Mouse (Mus musculus) brain, adult 10 weeks (tissue): ENCODE data around the gene Lypd9. TPM values are rescaled to one million over a fixed set of nuclear protein-coding genes. Genes with fewer than 3 reads are reported as not detected.

ENCODE experiments used
- polyA plus RNA-seq: library from polyadenylated mRNA; stranded (reverse); fragments of 350-450 nt; fragmentation: Illumina TruSeq; extraction: RNeasy Lipid Tissue Mini Kit (QIAGEN cat#74804); gene quantifications from one replicate; pipeline ENCODE4 v1.2.3, GENCODE M21; 2015; ENCODE audit warnings: low read depth, low replicate concordance

Lypd9 gene
- polyA plus RNA-seq: not detected

DNA sequence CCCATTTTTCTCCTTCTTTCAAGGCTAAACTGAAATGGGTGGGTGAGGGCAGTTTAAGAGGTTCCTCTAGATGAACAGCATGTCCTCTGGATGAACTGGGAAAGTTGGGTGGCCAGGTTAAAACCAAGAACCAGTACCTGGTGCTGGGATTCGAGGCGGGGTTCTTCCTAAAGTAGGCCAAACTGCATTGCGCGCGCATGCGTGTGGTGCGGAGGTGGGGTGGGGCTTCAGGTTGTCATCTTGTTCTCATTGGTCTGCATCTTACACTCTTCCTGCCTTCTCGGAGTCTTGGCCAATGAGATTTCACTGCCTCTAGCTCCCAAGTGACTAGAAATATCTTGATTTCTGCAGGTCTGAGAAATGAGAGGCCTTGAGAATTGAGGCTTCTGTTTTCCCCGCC is at the start of gene Lypd9:
Gene Lypd9, minus strand, starts transcription at position 165 of the 400 bp plus-strand sequence.

DNA sequence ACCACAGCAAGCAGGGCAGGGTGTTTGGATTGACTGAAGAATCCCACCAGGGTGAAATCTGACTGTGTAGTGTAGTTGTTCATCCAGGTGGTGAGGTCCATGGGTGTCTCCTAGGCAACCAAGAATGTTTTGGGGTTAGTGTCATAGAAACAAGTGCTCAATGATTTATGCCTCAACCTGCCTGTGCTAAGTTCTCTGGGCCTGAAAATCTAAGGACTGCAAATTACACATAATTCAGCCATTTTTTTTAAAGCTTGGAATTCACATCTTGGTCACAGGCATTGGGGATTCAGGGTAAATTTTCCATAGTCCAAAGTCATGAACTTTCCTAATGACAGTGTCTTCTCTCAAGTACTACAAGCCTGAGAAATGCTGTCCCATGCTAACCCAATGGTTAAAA is 49.7 kb upstream of the Lypd9 start, which contains the start of gene Olfr331:
Gene Olfr331, minus strand, starts transcription at position 101 of the 400 bp plus-strand sequence.

DNA sequence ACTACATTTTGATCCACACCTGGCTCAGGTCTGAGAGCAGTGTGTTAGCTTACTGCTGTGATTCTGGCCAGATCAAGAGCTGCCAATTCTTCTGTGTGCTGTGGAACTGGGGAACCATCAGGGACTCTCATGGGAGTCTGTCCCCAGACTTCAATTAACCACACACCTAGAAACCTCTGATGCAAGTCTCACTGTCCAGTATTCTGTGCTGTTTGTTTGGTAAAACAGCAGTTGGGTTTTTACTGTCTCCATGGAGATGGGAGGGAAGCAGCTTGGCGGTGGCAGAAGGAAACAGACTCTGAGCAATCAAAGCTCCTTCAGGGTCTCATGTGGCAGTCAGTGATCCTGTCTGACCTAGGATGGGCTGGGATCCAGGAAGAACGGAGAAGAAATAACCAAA is 39.7 kb upstream of the Lypd9 start, which contains the start of gene Olfr332:
Gene Olfr332, minus strand, starts transcription at position 101 of the 400 bp plus-strand sequence.

DNA sequence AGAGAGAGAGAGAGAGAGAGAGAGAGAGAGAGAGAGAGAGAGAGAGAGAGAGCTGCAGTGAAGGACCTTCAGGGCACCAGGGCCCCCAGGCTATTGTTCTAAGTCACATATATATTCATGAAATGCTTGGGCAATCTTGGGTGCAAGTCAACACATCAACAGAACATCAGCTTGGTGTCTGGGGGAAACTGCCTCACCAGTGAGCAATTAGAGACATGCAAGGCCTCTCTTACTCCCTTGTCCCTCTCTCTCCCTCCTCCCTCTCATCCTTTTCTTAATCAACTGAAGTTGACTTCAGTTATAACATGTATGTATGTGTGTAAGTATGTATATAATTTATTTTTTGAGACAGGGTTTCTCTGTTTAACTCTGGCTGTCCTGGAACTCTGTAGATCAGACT is 9.4 kb upstream of the Lypd9 start, which contains the start of gene Olfr30:
Gene Olfr30, minus strand, starts transcription at position 101 of the 400 bp plus-strand sequence.

DNA sequence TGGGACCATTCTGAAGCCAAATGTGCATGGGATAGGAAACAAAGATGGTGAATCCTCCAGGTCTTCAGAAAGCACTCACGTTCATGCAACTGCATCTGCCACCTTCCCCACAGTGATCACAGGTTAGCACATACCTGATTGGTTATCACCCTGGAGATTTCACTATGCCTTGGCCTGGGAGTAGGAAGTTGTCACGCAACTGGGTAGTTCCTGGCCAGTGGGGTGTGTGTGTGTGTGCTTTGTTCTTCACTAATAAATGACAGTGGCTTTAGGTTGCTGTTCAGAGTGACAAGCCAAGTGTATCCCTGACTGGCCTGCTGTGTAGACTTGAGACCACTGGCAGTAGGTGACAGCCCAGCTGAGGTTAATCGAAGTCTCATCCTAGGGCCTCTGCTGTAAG is 20.5 kb downstream of the Lypd9 start, which contains the start of gene Gm12253:
Gene Gm12253, plus strand, starts transcription at position 301 of the 400 bp plus-strand sequence.

DNA sequence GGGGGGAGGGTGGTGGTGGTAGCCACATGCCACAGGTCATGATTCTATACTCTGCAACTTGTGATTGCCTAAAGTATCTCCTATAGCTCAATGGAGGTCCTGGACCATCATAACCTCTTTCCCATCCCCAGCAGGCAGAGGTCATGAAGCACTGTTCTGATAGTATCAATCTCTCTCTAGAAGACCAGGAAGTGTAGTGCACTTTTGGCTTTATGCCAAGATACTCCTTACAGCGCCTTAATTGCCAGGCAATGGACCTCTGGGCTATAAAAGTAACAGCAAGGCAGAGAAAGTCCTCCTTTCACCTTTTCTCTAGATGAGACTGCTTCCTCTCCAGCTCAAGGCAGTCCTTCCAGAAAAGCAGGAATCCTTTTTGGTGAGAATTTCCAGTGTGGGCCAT is 31.9 kb downstream of the Lypd9 start, which contains the start of gene 1810065E05Rik:
Gene 1810065E05Rik, plus strand, starts transcription at position 297 of the 400 bp plus-strand sequence.

Other genes starting within 250 kb of the Lypd9 start
- not detected for gene 4930438A08Rik, start 178.1 kb downstream of the Lypd9 start, polyA plus RNA-seq
- 26.8 TPM for gene Zfp692, start 145.9 kb downstream of the Lypd9 start, polyA plus RNA-seq
- 35.8 TPM for gene Zfp672, start 122.6 kb downstream of the Lypd9 start, polyA plus RNA-seq
- gene Sh3bp5l, start 122.2 kb downstream of the Lypd9 start, polyA plus RNA-seq: 37.3 TPM
- not detected for gene Lypd8, start 73.9 kb downstream of the Lypd9 start, polyA plus RNA-seq
- gene 1810065E05Rik, start 31.8 kb downstream of the Lypd9 start, polyA plus RNA-seq: not detected
- gene Gm12253, start 20.4 kb downstream of the Lypd9 start, polyA plus RNA-seq: not detected
- gene Olfr30, start 9.3 kb upstream of the Lypd9 start, polyA plus RNA-seq: not detected
- not detected for gene Olfr332, start 39.6 kb upstream of the Lypd9 start, polyA plus RNA-seq
- not detected for gene Olfr331, start 49.6 kb upstream of the Lypd9 start, polyA plus RNA-seq
- gene Olfr330, start 81.9 kb upstream of the Lypd9 start, polyA plus RNA-seq: not detected
- not detected for gene Olfr329-ps, start 93.5 kb upstream of the Lypd9 start, polyA plus RNA-seq
- gene Olfr328, start 102.7 kb upstream of the Lypd9 start, polyA plus RNA-seq: not detected
- not detected for gene Olfr224, start 117.6 kb upstream of the Lypd9 start, polyA plus RNA-seq
- gene Olfr325, start 124.8 kb upstream of the Lypd9 start, polyA plus RNA-seq: not detected
- not detected for gene Olfr324, start 142.2 kb upstream of the Lypd9 start, polyA plus RNA-seq
- gene 2210407C18Rik, start 163.2 kb upstream of the Lypd9 start, polyA plus RNA-seq: not detected
- not detected for gene Olfr323, start 177.6 kb upstream of the Lypd9 start, polyA plus RNA-seq
- gene Trim58, start 187.5 kb upstream of the Lypd9 start, polyA plus RNA-seq: not detected
- not detected for gene Olfr322, start 205.9 kb upstream of the Lypd9 start, polyA plus RNA-seq
- gene Olfr320, start 228.2 kb upstream of the Lypd9 start, polyA plus RNA-seq: not detected
- not detected for gene Olfr319, start 246.2 kb upstream of the Lypd9 start, polyA plus RNA-seq